ENCODE assay signal across 29 mouse cellular contexts in genomic region chr10:127037641-127038040, GRCm38 (mm10). TPM values are rescaled to one million over a fixed set of nuclear protein-coding genes. Genes with fewer than 3 reads are reported as not detected.
DNase-seq lines count a peak whose midpoint lies in the region; ATAC-seq lines count a peak whose summit lies in the region.
"Had no signal": no experiment of that assay in that cellular context is flagged by ENCODE, and none has a peak within 500 bp of the region (broad histone marks: within the 10 kb centered on the region; RNA-seq: fewer than 3 reads in every experiment).

No protein-coding gene starts in this region.

- no peaks in the 10 kb centered on the region for H3K36me3 ChIP-seq in kidney, embryonic 15.5 days
- H3K36me3 ChIP-seq in kidney, embryonic 14.5 days (ENCODE audit: control insufficient read depth, insufficient read depth, low read length), result no peaks in the 10 kb centered on the region
- H3K36me3 ChIP-seq in hindbrain, embryonic 12.5 days, result no peaks in the 10 kb centered on the region
- H3K36me3 ChIP-seq: embryonic facial prominence, embryonic 10.5 days; embryonic facial prominence, embryonic 13.5 days; forebrain, embryonic 12.5 days; forebrain, embryonic 15.5 days; hindbrain, embryonic 13.5 days had no signal

- no peak overlapping the region for H3K4me2 ChIP-seq in kidney, embryonic 15.5 days
- H3K4me2 ChIP-seq in kidney, embryonic 14.5 days (replicated peaks; ENCODE audit: low read depth, low read length), result no peak overlapping the region
- no peak overlapping the region for H3K4me2 ChIP-seq in hindbrain, embryonic 12.5 days (replicated peaks)
- H3K4me2 ChIP-seq: embryonic facial prominence, embryonic 13.5 days; forebrain, embryonic 12.5 days; forebrain, embryonic 15.5 days; heart, embryonic 11.5 days; hindbrain, embryonic 13.5 days had no signal

- no peak overlapping the region for H3K4me3 ChIP-seq in kidney, embryonic 15.5 days (replicated peaks)
- no peak overlapping the region for H3K4me3 ChIP-seq in kidney, embryonic 14.5 days (ENCODE audit: low read length)
- H3K4me3 ChIP-seq in hindbrain, embryonic 12.5 days, result no peak overlapping the region
- H3K4me3 ChIP-seq: embryonic facial prominence, embryonic 10.5 days; embryonic facial prominence, embryonic 13.5 days; erythroblast, embryonic 14.5 days; forebrain, embryonic 12.5 days; forebrain, embryonic 15.5 days; hindbrain, embryonic 13.5 days had no signal

- no peak overlapping the region for H3K27ac ChIP-seq in kidney, embryonic 15.5 days
- no peak overlapping the region for H3K27ac ChIP-seq in kidney, embryonic 14.5 days (ENCODE audit: low read depth, low read length)
- H3K27ac ChIP-seq in hindbrain, embryonic 12.5 days, result no peak overlapping the region
- H3K27ac ChIP-seq: embryonic facial prominence, embryonic 10.5 days; embryonic facial prominence, embryonic 13.5 days; forebrain, embryonic 12.5 days; forebrain, embryonic 15.5 days; hindbrain, embryonic 13.5 days had no signal

- H3K9ac ChIP-seq in kidney, embryonic 15.5 days, result no peak overlapping the region
- no peak overlapping the region for H3K9ac ChIP-seq in kidney, embryonic 14.5 days (ENCODE audit: low read depth, low read length)
- H3K9ac ChIP-seq in hindbrain, embryonic 12.5 days, result no peak overlapping the region
- H3K9ac ChIP-seq: embryonic facial prominence, embryonic 13.5 days; forebrain, embryonic 12.5 days; forebrain, embryonic 15.5 days; hindbrain, embryonic 13.5 days had no signal

- peaks cover 14% of the 10 kb centered on the region for H3K27me3 ChIP-seq in kidney, embryonic 15.5 days
- peaks cover 3% of the 10 kb centered on the region; the same call in 1 of the 2 replicates for H3K27me3 ChIP-seq in kidney, embryonic 14.5 days (ENCODE audit: control insufficient read depth, insufficient read depth, low read length)
- H3K27me3 ChIP-seq in hindbrain, embryonic 12.5 days, result peaks cover 11% of the 10 kb centered on the region
- H3K27me3 ChIP-seq: CH12.LX; forebrain, embryonic 15.5 days had no signal

- peak; percentile 43 for DNase-seq in kidney, adult 18-20 months
- peak; percentile 81 for DNase-seq in kidney, adult 9 months
- peak; percentile 61 for DNase-seq in ES-CJ7 (ENCODE audit: low read depth, low spot score)
- peak; percentile 47 to 82 for DNase-seq in kidney, postnatal 25 days
- no peak for DNase-seq in gastrocnemius, postnatal 10 days
- DNase-seq: adrenal gland, postnatal 14 days; B cell, adult 2 months; cerebellum, adult 11 months; cerebellum, adult 2 months; cerebellum, postnatal 10 days; cerebellum, postnatal 36 days; embryo, embryonic 11 days; gastrocnemius, postnatal 14 days; heart, adult 11 months had no signal

- H3K4me1 ChIP-seq in kidney, embryonic 15.5 days, result peaks cover 9% of the 10 kb centered on the region
- peaks cover 4% of the 10 kb centered on the region for H3K4me1 ChIP-seq in kidney, embryonic 14.5 days (ENCODE audit: control insufficient read depth, insufficient read depth, low read length)
- H3K4me1 ChIP-seq in hindbrain, embryonic 12.5 days, result peaks cover 9% of the 10 kb centered on the region

- no peak for ATAC-seq in kidney, embryonic 15.5 days (replicated peaks; ENCODE audit: low FRiP score)
- no peak for ATAC-seq in kidney, embryonic 14.5 days (ENCODE audit: low FRiP score, low TSS enrichment)
- no peak for ATAC-seq in hindbrain, embryonic 12.5 days (ENCODE audit: low FRiP score)
- ATAC-seq: forebrain, embryonic 15.5 days; hindbrain, embryonic 16.5 days had no signal

- WGBS in kidney, embryonic 15.5 days, result 75% methylated on average over 12 of the region's 12 CpGs
- WGBS in kidney, embryonic 14.5 days, result 80% methylated on average over 12 of the region's 12 CpGs
- 67% methylated on average over 12 of the region's 12 CpGs for WGBS in hindbrain, embryonic 12.5 days

- no peaks in the 10 kb centered on the region for H3K9me3 ChIP-seq in kidney, embryonic 15.5 days (replicated peaks)
- H3K9me3 ChIP-seq in kidney, embryonic 14.5 days (ENCODE audit: control insufficient read depth, low read length), result no peaks in the 10 kb centered on the region
- H3K9me3 ChIP-seq in hindbrain, embryonic 12.5 days (replicated peaks), result no peaks in the 10 kb centered on the region
- H3K9me3 ChIP-seq: embryonic facial prominence, embryonic 10.5 days; embryonic facial prominence, embryonic 13.5 days; forebrain, embryonic 12.5 days; forebrain, embryonic 15.5 days; hindbrain, embryonic 13.5 days had no signal

RNA-seq across cellular contexts. Expression of gene Mettl1, which starts 3.6 kb away (rescaled TPM):
- polyA plus RNA-seq in kidney, embryonic 15.5 days (2015; fragmentation: Nextera tagmentation; extraction: Ambion mirVana), result 59.4 and 67.4 TPM in 2 replicates
- polyA plus RNA-seq in kidney, embryonic 14.5 days (2014; fragmentation: Nextera tagmentation; extraction: Ambion mirVana), result 69.5 and 78.1 TPM in 2 replicates
- 31.8 and 34.9 TPM in 2 replicates for polyA plus RNA-seq in hindbrain, embryonic 12.5 days (2016; fragmentation: Nextera tagmentation; extraction: Ambion mirVana)
- total RNA-seq in gastrocnemius, postnatal 10 days (2021), result 10 to 100 TPM; 14.7 to 18.9 TPM

RNA-seq across cellular contexts. Expression of gene Eef1akmt3, which starts 3.7 kb away (rescaled TPM):
- 0.93 and 1.00 TPM in 2 replicates for polyA plus RNA-seq in kidney, embryonic 15.5 days (2015; fragmentation: Nextera tagmentation; extraction: Ambion mirVana)
- 0.39 and 0.89 TPM in 2 replicates for polyA plus RNA-seq in kidney, embryonic 14.5 days (2014; fragmentation: Nextera tagmentation; extraction: Ambion mirVana)
- polyA plus RNA-seq in hindbrain, embryonic 12.5 days (2016; fragmentation: Nextera tagmentation; extraction: Ambion mirVana), result 0.22 and 0.34 TPM in 2 replicates
- under 1 TPM; 0.21 to 0.84 TPM for total RNA-seq in gastrocnemius, postnatal 10 days (2021)
- total RNA-seq: heart, adult 8-10 months; hematopoietic stem cell, adult 5-6 weeks had no signal
- polyA plus RNA-seq: erythroblast, embryonic 14.5 days had no signal

RNA-seq across cellular contexts. Expression of gene Tsfm, which starts 7.0 kb away (rescaled TPM):
- polyA plus RNA-seq in kidney, embryonic 15.5 days (2015; fragmentation: Nextera tagmentation; extraction: Ambion mirVana), result 96.4 and 99.7 TPM in 2 replicates
- 90.5 and 98.2 TPM in 2 replicates for polyA plus RNA-seq in kidney, embryonic 14.5 days (2014; fragmentation: Nextera tagmentation; extraction: Ambion mirVana)
- polyA plus RNA-seq in hindbrain, embryonic 12.5 days (2016; fragmentation: Nextera tagmentation; extraction: Ambion mirVana), result 65.3 and 67.4 TPM in 2 replicates
- total RNA-seq in gastrocnemius, postnatal 10 days (2021), result 10 to 100 TPM; 23.5 to 29.5 TPM

RNA-seq across cellular contexts. Expression of gene Cyp27b1, which starts 10.4 kb away (rescaled TPM):
- polyA plus RNA-seq in kidney, embryonic 15.5 days (2015; fragmentation: Nextera tagmentation; extraction: Ambion mirVana), result 9.9 and 12.3 TPM in 2 replicates
- polyA plus RNA-seq in kidney, embryonic 14.5 days (2014; fragmentation: Nextera tagmentation; extraction: Ambion mirVana), result 0.36 and 0.41 TPM in 2 replicates
- 0.25 TPM in 1 of 2 replicates, not detected in the other for polyA plus RNA-seq in hindbrain, embryonic 12.5 days (2016; fragmentation: Nextera tagmentation; extraction: Ambion mirVana)
- total RNA-seq in gastrocnemius, postnatal 10 days (2021), result under 1 TPM; 0.45 to 0.49 TPM
- total RNA-seq: hematopoietic stem cell, adult 5-6 weeks had no signal
- polyA plus RNA-seq: erythroblast, embryonic 14.5 days; heart, embryonic 14.5 days had no signal

RNA-seq across cellular contexts. Expression of gene March9, which starts 22.3 kb away (rescaled TPM):
- 1.1 and 1.4 TPM in 2 replicates for polyA plus RNA-seq in kidney, embryonic 15.5 days (2015; fragmentation: Nextera tagmentation; extraction: Ambion mirVana)
- 1.5 and 2.6 TPM in 2 replicates for polyA plus RNA-seq in kidney, embryonic 14.5 days (2014; fragmentation: Nextera tagmentation; extraction: Ambion mirVana)
- 5.4 and 6.1 TPM in 2 replicates for polyA plus RNA-seq in hindbrain, embryonic 12.5 days (2016; fragmentation: Nextera tagmentation; extraction: Ambion mirVana)
- 1 to 10 TPM; 1.1 to 2.0 TPM for total RNA-seq in gastrocnemius, postnatal 10 days (2021)
- polyA plus RNA-seq: erythroblast, embryonic 14.5 days had no signal
